8 mouse cellular contexts compared by ENCODE assay signal in genomic region chr19:41442608-41442969, GRCm38 (mm10). TPM values are rescaled to one million over a fixed set of nuclear protein-coding genes. Genes with fewer than 3 reads are reported as not detected.
DNase-seq lines count a peak whose midpoint lies in the region; ATAC-seq and TF ChIP-seq lines count a peak whose summit lies in the region.

No protein-coding gene starts in this region.

- H3K27me3 ChIP-seq in forebrain, embryonic 12.5 days = peaks cover 14% of the 10 kb centered on the region
- H3K27me3 ChIP-seq in hindbrain, embryonic 11.5 days (ENCODE audit: control insufficient read depth, insufficient read depth, low read length) = 0 out of 2 replicates have a peak, but pooled peaks cover 4% of the 10 kb centered on the region
- peaks cover 4% of the 10 kb centered on the region; the same call in 1 of the 2 replicates for H3K27me3 ChIP-seq in limb, embryonic 11.5 days (ENCODE audit: control insufficient read depth, insufficient read depth, low read length)
- peaks cover 28% of the 10 kb centered on the region for H3K27me3 ChIP-seq in midbrain, embryonic 10.5 days (ENCODE audit: low read depth, poor library complexity, severe bottlenecking)

- H3K27ac ChIP-seq in bone marrow, adult 2 months (ENCODE audit: control insufficient read depth, insufficient read depth, low read depth, low read length, poor library complexity) = no peak overlapping the region
- no peak overlapping the region for H3K27ac ChIP-seq in forebrain, embryonic 12.5 days
- H3K27ac ChIP-seq in hindbrain, embryonic 11.5 days (ENCODE audit: low read depth, low read length) = no peak overlapping the region
- H3K27ac ChIP-seq in limb, embryonic 11.5 days (replicated peaks; ENCODE audit: low read depth, low read length) = no peak overlapping the region
- no peak overlapping the region for H3K27ac ChIP-seq in midbrain, embryonic 10.5 days (replicated peaks)

- no peak for TF ChIP-seq POLR2A in bone marrow, adult 2 months (IDR thresholded peaks at IDR 0.05; ENCODE audit: borderline replicate concordance, control insufficient read depth, low read depth, low read length)

- H3K9ac ChIP-seq in forebrain, embryonic 12.5 days = no peak overlapping the region
- H3K9ac ChIP-seq in hindbrain, embryonic 11.5 days (ENCODE audit: low read depth, low read length) = no peak overlapping the region
- H3K9ac ChIP-seq in limb, embryonic 11.5 days (ENCODE audit: low read length) = no peak overlapping the region

- DNase-seq in gastrocnemius, adult 18-20 months (ENCODE audit: low spot score) = peak; percentile 48
- DNase-seq in gastrocnemius, postnatal 25 days = no peak
- peak; percentile 73 for DNase-seq in hindbrain, embryonic 11.5 days (ENCODE audit: low spot score)
- peak; percentile 81 for DNase-seq in limb, embryonic 11.5 days (ENCODE audit: low spot score)
- peak; percentile 60 for DNase-seq in midbrain, embryonic 10.5 days (ENCODE audit: low spot score)
- peak; percentile 61 to 65 for DNase-seq in spleen, postnatal 36 days (ENCODE audit: low spot score in 2 of 2)

- no peaks in the 10 kb centered on the region for H3K9me3 ChIP-seq in forebrain, embryonic 12.5 days
- H3K9me3 ChIP-seq in hindbrain, embryonic 11.5 days (ENCODE audit: control insufficient read depth, low read length) = no peaks in the 10 kb centered on the region
- no peaks in the 10 kb centered on the region for H3K9me3 ChIP-seq in limb, embryonic 11.5 days (ENCODE audit: control insufficient read depth, low read length)
- no peaks in the 10 kb centered on the region for H3K9me3 ChIP-seq in midbrain, embryonic 10.5 days (replicated peaks)

- peak; percentile 99 for TF ChIP-seq CTCF in bone marrow, adult 2 months (IDR thresholded peaks at IDR 0.05; ENCODE audit: control insufficient read depth, insufficient read depth, low read length)

- no peaks in the 10 kb centered on the region for H3K36me3 ChIP-seq in forebrain, embryonic 12.5 days (replicated peaks)
- H3K36me3 ChIP-seq in hindbrain, embryonic 11.5 days (ENCODE audit: control insufficient read depth, insufficient read depth, low read length) = no peaks in the 10 kb centered on the region
- no peaks in the 10 kb centered on the region for H3K36me3 ChIP-seq in limb, embryonic 11.5 days (ENCODE audit: control insufficient read depth, insufficient read depth, low read length)
- H3K36me3 ChIP-seq in midbrain, embryonic 10.5 days = no peaks in the 10 kb centered on the region

- 0% methylated on average over 6 of the region's 6 CpGs for WGBS in bone marrow, adult 2 months
- 23% methylated on average over 6 of the region's 6 CpGs for WGBS in forebrain, embryonic 12.5 days
- WGBS in hindbrain, embryonic 11.5 days = 16% methylated on average over 6 of the region's 6 CpGs
- 12% methylated on average over 6 of the region's 6 CpGs for WGBS in limb, embryonic 11.5 days
- 18% methylated on average over 6 of the region's 6 CpGs for WGBS in midbrain, embryonic 10.5 days

- H3K4me3 ChIP-seq in bone marrow, adult 2 months (replicated peaks; ENCODE audit: control insufficient read depth, low read depth, low read length) = peak overlapping the region; percentile 31
- H3K4me3 ChIP-seq in forebrain, embryonic 12.5 days (replicated peaks) = no peak overlapping the region
- no peak overlapping the region for H3K4me3 ChIP-seq in hindbrain, embryonic 11.5 days (ENCODE audit: low read depth, low read length)
- H3K4me3 ChIP-seq in limb, embryonic 11.5 days (ENCODE audit: low read depth, low read length) = no peak overlapping the region
- H3K4me3 ChIP-seq in midbrain, embryonic 10.5 days = peak overlapping the region; percentile 20; the same call in 1 of the 2 replicates

- peaks cover 2% of the 10 kb centered on the region for H3K4me1 ChIP-seq in bone marrow, adult 2 months (ENCODE audit: control insufficient read depth, insufficient read depth, low read length)
- H3K4me1 ChIP-seq in forebrain, embryonic 12.5 days = peaks cover 10% of the 10 kb centered on the region; the same call in 1 of the 2 replicates
- H3K4me1 ChIP-seq in hindbrain, embryonic 11.5 days (replicated peaks; ENCODE audit: control insufficient read depth, insufficient read depth, low read length) = 0 out of 2 replicates have a peak, but pooled peaks cover 2% of the 10 kb centered on the region
- H3K4me1 ChIP-seq in limb, embryonic 11.5 days (ENCODE audit: control insufficient read depth, insufficient read depth, low read length) = 0 out of 2 replicates have a peak, but pooled peaks cover 3% of the 10 kb centered on the region
- H3K4me1 ChIP-seq in midbrain, embryonic 10.5 days = peaks cover 14% of the 10 kb centered on the region

- H3K4me2 ChIP-seq in forebrain, embryonic 12.5 days = 0 out of 2 replicates have a peak overlapping the region, but pooled peaks have one; percentile 29
- H3K4me2 ChIP-seq in hindbrain, embryonic 11.5 days (replicated peaks; ENCODE audit: low read depth, low read length) = no peak overlapping the region
- peak overlapping the region; percentile 11; the same call in 1 of the 2 replicates for H3K4me2 ChIP-seq in limb, embryonic 11.5 days (ENCODE audit: low read depth, severe bottlenecking)

- no peak for ATAC-seq in forebrain, embryonic 12.5 days (ENCODE audit: low FRiP score)
- no peak for ATAC-seq in hindbrain, embryonic 11.5 days (ENCODE audit: low FRiP score)
- ATAC-seq in limb, embryonic 11.5 days (ENCODE audit: insufficient number of reproducible peaks, low FRiP score, low TSS enrichment, low read depth) = no peak

RNA-seq across cellular contexts. Expression of gene Lcor, which starts 39.8 kb away (rescaled TPM):
- 10 to 100 TPM; 13.2 to 13.8 TPM for total RNA-seq in gastrocnemius, adult 18-20 months (2021)
- 10 to 100 TPM; 11.9 to 13.4 TPM for total RNA-seq in gastrocnemius, postnatal 25 days (2021)
- 3.6 and 7.5 TPM in 2 replicates for polyA plus RNA-seq in bone marrow, adult 2 months (2011; ENCODE audit: insufficient read depth, insufficient read length, low replicate concordance, missing spikeins)
- polyA plus RNA-seq in forebrain, embryonic 12.5 days (2016; fragmentation: Nextera tagmentation; extraction: Ambion mirVana) = 38.0 and 38.9 TPM in 2 replicates
- 33.2 and 37.0 TPM in 2 replicates for polyA plus RNA-seq in hindbrain, embryonic 11.5 days (2014; fragmentation: Nextera tagmentation; extraction: Ambion mirVana)
- 11.0 and 11.4 TPM in 2 replicates for polyA plus RNA-seq in limb, embryonic 11.5 days (2014; fragmentation: Nextera tagmentation; extraction: Ambion mirVana)
- polyA plus RNA-seq in midbrain, embryonic 10.5 days (2016; fragmentation: Nextera tagmentation; extraction: Ambion mirVana) = 13.9 and 23.2 TPM in 2 replicates

RNA-seq across cellular contexts. Expression of gene Pik3ap1, which starts 57.7 kb away (rescaled TPM):
- under 1 TPM; 0.07 to 0.43 TPM for total RNA-seq in gastrocnemius, adult 18-20 months (2021)
- total RNA-seq in gastrocnemius, postnatal 25 days (2021) = under 1 TPM; 0.33 to 0.56 TPM
- 10.0 and 19.2 TPM in 2 replicates for polyA plus RNA-seq in bone marrow, adult 2 months (2011; ENCODE audit: insufficient read depth, insufficient read length, low replicate concordance, missing spikeins)
- 2.1 and 2.6 TPM in 2 replicates for polyA plus RNA-seq in forebrain, embryonic 12.5 days (2016; fragmentation: Nextera tagmentation; extraction: Ambion mirVana)
- 1.7 TPM in 2 replicates for polyA plus RNA-seq in hindbrain, embryonic 11.5 days (2014; fragmentation: Nextera tagmentation; extraction: Ambion mirVana)
- 0.65 and 1.8 TPM in 2 replicates for polyA plus RNA-seq in limb, embryonic 11.5 days (2014; fragmentation: Nextera tagmentation; extraction: Ambion mirVana)
- polyA plus RNA-seq in midbrain, embryonic 10.5 days (2016; fragmentation: Nextera tagmentation; extraction: Ambion mirVana) = 2.9 and 4.4 TPM in 2 replicates

Comparison
In these comparisons a context has a peak if more than half of its experiments do, and no peak if none do; other contexts are left out.
1. H3K4me3 ChIP-seq: peak in bone marrow, adult 2 months (single experiment) and midbrain, embryonic 10.5 days (single experiment); none in forebrain, embryonic 12.5 days (single experiment), hindbrain, embryonic 11.5 days (single experiment) and limb, embryonic 11.5 days (single experiment).